Mouse (Mus musculus): ENCODE data around the gene AI481877. TPM values are rescaled to one million over a fixed set of nuclear protein-coding genes. Genes with fewer than 3 reads are reported as not detected.

The AI481877 gene
- polyA plus RNA-seq, 1 experiment = 3.0 TPM

GRCm38 (mm10) chr4:58998688-58999087 is 140.1 kb downstream of the AI481877 start:
- no peak overlapping the region for H3K4me3 ChIP-seq (ENCODE audit: control insufficient read depth, low read depth, low read length)
- H3K4me1 ChIP-seq (ENCODE audit: control insufficient read depth, insufficient read depth, low read length) = peaks cover 10% of the 10 kb centered on the region
- no peak for TF ChIP-seq CTCF (IDR thresholded peaks at IDR 0.05; ENCODE audit: control insufficient read depth, insufficient read depth, insufficient replicate concordance, low read depth, low read length)
- TF ChIP-seq POLR2A (IDR thresholded peaks at IDR 0.05; ENCODE audit: control insufficient read depth, low read depth, low read length) = no peak
- H3K36me3 ChIP-seq (ENCODE audit: control insufficient read depth, insufficient read depth, low read length) = no peaks in the 10 kb centered on the region
- peak overlapping the region; percentile 24; the same call in 1 of the 2 replicates for H3K27ac ChIP-seq (ENCODE audit: control insufficient read depth, insufficient read depth, low read depth, low read length)
- no peaks in the 10 kb centered on the region for H3K27me3 ChIP-seq (ENCODE audit: control insufficient read depth, insufficient read depth, low read length)

GRCm38 (mm10) chr4:58997081-58997480 is 141.7 kb downstream of the AI481877 start:
- H3K27ac ChIP-seq (ENCODE audit: control insufficient read depth, insufficient read depth, low read depth, low read length) = no peak overlapping the region
- TF ChIP-seq CTCF (IDR thresholded peaks at IDR 0.05; ENCODE audit: control insufficient read depth, insufficient read depth, insufficient replicate concordance, low read depth, low read length) = no peak
- TF ChIP-seq POLR2A (IDR thresholded peaks at IDR 0.05; ENCODE audit: control insufficient read depth, low read depth, low read length) = no peak
- no peaks in the 10 kb centered on the region for H3K27me3 ChIP-seq (ENCODE audit: control insufficient read depth, insufficient read depth, low read length)
- no peak overlapping the region for H3K4me3 ChIP-seq (ENCODE audit: control insufficient read depth, low read depth, low read length)
- H3K36me3 ChIP-seq (ENCODE audit: control insufficient read depth, insufficient read depth, low read length) = no peaks in the 10 kb centered on the region
- peaks cover 10% of the 10 kb centered on the region for H3K4me1 ChIP-seq (ENCODE audit: control insufficient read depth, insufficient read depth, low read length)

GRCm38 (mm10) chr4:58995251-58995693 is 143.5 kb downstream of the AI481877 start:
- peak overlapping the region; percentile 44; the same call in 1 of the 2 replicates for H3K27ac ChIP-seq (ENCODE audit: control insufficient read depth, insufficient read depth, low read depth, low read length)
- no peaks in the 10 kb centered on the region for H3K36me3 ChIP-seq (ENCODE audit: control insufficient read depth, insufficient read depth, low read length)
- H3K4me3 ChIP-seq (ENCODE audit: control insufficient read depth, low read depth, low read length) = 0 out of 2 replicates have a peak overlapping the region, but pooled peaks have one; percentile 3
- H3K4me1 ChIP-seq (ENCODE audit: control insufficient read depth, insufficient read depth, low read length) = peaks cover 10% of the 10 kb centered on the region
- TF ChIP-seq POLR2A (IDR thresholded peaks at IDR 0.05; ENCODE audit: control insufficient read depth, low read depth, low read length) (no peak), CTCF (IDR thresholded peaks at IDR 0.05; ENCODE audit: control insufficient read depth, insufficient read depth, insufficient replicate concordance, low read depth, low read length) (no peak)
- no peaks in the 10 kb centered on the region for H3K27me3 ChIP-seq (ENCODE audit: control insufficient read depth, insufficient read depth, low read length)

- H3K27me3 ChIP-seq (ENCODE audit: control insufficient read depth, insufficient read depth, low read length) = no peaks in the 10 kb centered on the region
- H3K36me3 ChIP-seq (ENCODE audit: control insufficient read depth, insufficient read depth, low read length) = no peaks in the 10 kb centered on the region
- H3K4me3 ChIP-seq (ENCODE audit: control insufficient read depth, low read depth, low read length) = 0 out of 2 replicates have a peak within 1 kb of the TSS, but pooled peaks have one; percentile 3
- H3K27ac ChIP-seq (ENCODE audit: control insufficient read depth, insufficient read depth, low read depth, low read length) = peak within 1 kb of the TSS; percentile 44; the same call in 1 of the 2 replicates
- TF ChIP-seq POLR2A (IDR thresholded peaks at IDR 0.05; ENCODE audit: control insufficient read depth, low read depth, low read length) = no peak
- no peak for TF ChIP-seq CTCF (IDR thresholded peaks at IDR 0.05; ENCODE audit: control insufficient read depth, insufficient read depth, insufficient replicate concordance, low read depth, low read length)
- peaks cover 10% of the 10 kb centered on the region for H3K4me1 ChIP-seq (ENCODE audit: control insufficient read depth, insufficient read depth, low read length)
Observed at GRCm38 (mm10) chr4:58994762-58995161, 144.0 kb downstream of the AI481877 start, which contains the start of gene Dnajc25. Gene Dnajc25, plus strand, starts transcription at chr4:58995062.

Other genes starting within 250 kb of the AI481877 start
- gene Ecpas, start 226.2 kb downstream of the AI481877 start, polyA plus RNA-seq (2012; rRNA removed) = 8.8 and 10.2 TPM in 2 replicates
- gene Zkscan16, start 195.4 kb downstream of the AI481877 start, polyA plus RNA-seq (2012; rRNA removed) = 0.48 and 0.49 TPM in 2 replicates
- gene Ptgr1, start 151.9 kb downstream of the AI481877 start, polyA plus RNA-seq (2012; rRNA removed) = 8.5 and 12.0 TPM in 2 replicates
- gene Dnajc25, start 143.9 kb downstream of the AI481877 start, polyA plus RNA-seq (2012; rRNA removed) = 4.7 and 6.5 TPM in 2 replicates
- gene Gm20503, start 135.8 kb downstream of the AI481877 start, polyA plus RNA-seq (2012; rRNA removed) = not detected in 2 replicates
- 11.7 and 11.9 TPM in 2 replicates for gene Gng10, start 103.9 kb downstream of the AI481877 start, polyA plus RNA-seq (2012; rRNA removed)
- 7.3 and 9.8 TPM in 2 replicates for gene Ugcg, start 50.3 kb upstream of the AI481877 start, polyA plus RNA-seq (2012; rRNA removed)

Data from testis, adult 2 months (tissue).